Mouse (Mus musculus) left cerebral cortex, postnatal 4 days (tissue): ENCODE results near the gene Dll4. TPM values are rescaled to one million over a fixed set of nuclear protein-coding genes. Genes with fewer than 3 reads are reported as not detected.
A peak's percentile ranks its signal among the peaks of the same experiment; 100 is the strongest.

ENCODE experiments used
- DNase-seq: peaks from one replicate; pipeline ENCODE4 v3.0.0-alpha.2; 2022
- intact Hi-C: fragments of 180-260 bp; cut with DNase I; formaldehyde crosslinking; loops from one replicate; pipeline ENCODE4 v1.15.1; 2025
- total RNA-seq, 2 experiments: library from RNA; stranded (reverse); gene quantifications; 2 replicates each; pipeline ENCODE4 v1.2.3; 2021

Gene Dll4
- 1 to 10 TPM; 5.3 to 6.8 TPM for total RNA-seq

DNA sequence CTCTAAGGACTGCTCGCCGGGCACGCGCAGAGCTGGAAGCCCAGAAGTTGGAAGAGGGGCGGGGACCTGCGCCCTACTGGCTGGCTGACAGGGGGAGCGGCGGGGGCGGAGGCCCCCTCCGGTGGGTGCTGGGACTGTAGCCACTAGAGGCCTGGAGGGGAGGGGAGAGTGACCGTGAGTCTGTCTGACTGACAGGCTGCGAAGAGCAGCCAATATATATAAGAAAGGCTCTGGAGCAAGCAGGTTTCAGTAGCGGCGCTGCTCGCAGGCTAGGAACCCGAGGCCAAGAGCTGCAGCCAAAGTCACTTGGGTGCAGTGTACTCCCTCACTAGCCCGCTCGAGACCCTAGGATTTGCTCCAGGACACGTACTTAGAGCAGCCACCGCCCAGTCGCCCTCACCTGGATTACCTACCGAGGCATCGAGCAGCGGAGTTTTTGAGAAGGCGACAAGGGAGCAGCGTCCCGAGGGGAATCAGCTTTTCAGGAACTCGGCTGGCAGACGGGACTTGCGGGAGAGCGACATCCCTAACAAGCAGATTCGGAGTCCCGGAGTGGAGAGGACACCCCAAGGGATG, at the start of gene Dll4:
TSS of gene Dll4 (plus strand) at position 217 of the 576 bp plus-strand sequence.
- DNase-seq, result no peak
- intact Hi-C loops, result no loop called here

DNA sequence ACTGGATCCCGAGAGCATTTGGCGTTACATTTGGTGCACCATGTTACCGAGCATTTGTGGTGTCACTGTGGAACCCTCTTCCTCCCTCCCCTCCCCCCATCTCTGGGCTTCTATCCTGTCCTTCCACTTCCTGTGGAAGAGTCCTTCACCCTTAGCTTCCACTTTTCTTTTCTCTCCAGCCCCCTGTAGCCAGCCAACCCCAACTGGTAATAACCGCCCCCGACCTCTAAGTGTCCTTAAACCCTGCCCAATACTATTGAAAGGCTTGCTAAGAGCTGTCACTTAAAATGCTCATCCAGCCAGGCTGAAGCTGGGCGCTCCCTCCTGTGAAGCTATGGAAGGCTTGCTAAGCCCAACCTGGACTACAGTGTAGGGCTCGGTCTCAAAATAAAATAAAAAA, 48.7 kb upstream of the Dll4 start:
- intact Hi-C loops, result no loop called here
- no peak for DNase-seq

DNA sequence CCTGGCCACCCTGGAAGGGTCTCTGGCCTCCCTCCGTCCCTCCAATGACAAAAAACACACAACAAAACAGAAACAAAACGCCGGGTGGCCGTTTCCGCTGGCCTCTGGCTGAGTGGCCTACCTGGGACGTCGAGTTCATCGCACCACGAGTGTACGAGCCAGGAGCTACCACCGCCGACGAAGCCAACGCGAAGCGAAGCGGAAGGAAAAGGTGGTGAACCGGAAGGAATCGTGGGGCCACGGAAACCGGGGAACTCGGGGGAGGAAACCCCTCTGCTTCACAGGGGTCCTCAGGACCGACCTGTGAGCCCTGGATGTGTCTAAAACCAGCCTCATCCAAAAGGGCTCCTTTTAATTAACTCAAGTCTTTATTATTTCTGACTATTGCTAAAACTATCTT, 47.8 kb upstream of the Dll4 start:
- DNase-seq, result no peak
- intact Hi-C loops, result no loop called here

DNA sequence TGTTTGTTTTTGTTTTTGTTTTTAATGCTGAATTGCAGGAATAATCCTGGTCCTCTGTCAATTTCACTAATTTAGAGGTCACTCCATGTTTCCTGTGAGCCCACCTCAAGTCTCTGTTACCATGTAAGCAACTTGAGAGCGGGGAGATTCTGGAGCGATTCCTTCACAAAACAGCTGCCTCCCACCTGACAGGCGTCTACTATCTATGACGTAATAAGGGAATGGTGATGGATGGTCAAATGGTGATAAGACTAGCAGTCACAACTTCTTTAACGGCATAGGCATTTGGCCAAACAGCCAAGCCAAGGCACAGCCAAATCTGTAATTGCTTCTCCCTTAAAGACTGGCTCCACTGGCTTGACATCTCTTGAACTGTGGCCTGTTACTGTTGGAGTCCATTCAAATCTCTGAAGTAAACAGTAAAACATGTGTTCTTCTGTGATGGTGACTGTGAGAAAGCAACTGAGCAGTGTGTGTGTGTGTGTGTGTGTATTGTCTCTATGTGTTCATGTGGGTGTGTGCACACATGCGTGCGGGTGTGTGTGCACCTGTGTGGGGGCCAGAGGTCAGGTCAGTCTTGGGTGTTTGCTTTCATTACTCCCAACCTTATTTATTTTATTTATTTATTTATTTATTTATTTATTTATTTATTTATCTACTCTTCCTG, 43.6 kb upstream of the Dll4 start:
- intact Hi-C loops, result loop anchor here (10.0 kb wide), 1 partner anchor 247 kb away; the partner anchor contains the start of gene Rpusd2
- no peak for DNase-seq

DNA sequence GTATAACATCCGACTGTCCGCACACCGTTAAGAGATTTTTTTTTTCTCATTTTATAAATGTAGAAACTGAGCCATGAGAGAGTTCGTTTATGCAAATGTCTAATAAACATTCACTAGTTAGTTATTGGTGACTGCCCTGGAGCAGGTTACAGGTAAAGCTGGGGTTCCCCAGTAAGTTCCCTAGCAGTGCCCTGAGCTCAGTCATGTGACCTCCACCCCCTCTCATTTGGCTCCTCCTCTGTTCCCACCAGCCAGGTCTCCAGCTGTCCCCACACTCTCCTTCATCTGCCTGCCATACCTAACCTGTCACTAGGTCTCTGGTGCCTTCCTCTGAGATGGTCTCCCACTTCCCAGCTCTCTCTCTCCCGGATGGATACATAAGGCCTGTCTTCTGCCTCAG, 38.2 kb upstream of the Dll4 start:
- no peak for DNase-seq
- intact Hi-C loops, result loop anchor here (10.0 kb wide), 1 partner anchor 253 kb away; the partner anchor contains the start of gene Rpusd2

DNA sequence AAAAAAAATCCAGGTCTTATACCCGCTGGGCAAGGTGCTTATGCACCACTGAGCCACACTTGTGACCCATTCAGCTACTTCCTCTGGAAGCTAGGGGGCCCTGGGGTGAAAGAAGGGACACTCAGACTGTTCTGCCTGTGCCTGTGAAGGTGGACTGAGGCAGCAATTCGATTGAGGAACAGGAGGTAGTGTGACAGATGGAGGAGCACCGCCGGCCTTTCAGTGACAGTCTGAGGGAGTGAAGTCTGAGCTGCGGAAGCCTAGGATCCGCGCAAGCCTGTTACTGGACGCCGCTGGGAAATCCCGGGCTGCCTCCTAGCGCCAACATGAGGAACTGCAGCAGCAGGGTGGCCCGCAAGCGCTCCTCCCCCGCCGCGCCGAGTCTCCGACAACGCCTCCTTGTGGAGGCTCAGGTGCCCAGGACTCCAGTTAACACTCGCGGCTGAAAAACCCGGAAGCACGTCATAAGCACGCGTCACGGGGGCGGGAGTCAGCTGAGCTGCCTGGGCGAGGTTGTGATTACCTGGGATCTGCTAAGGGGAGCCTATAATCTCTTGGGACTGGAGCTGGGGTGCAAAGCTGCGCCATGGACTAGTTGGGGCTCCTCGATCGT, 37.2 kb upstream of the Dll4 start, which contains the start of gene Vps18:
TSS of gene Vps18 (plus strand) at position 471 of the 613 bp plus-strand sequence.
- intact Hi-C loops, result loop anchor here (10.0 kb wide), 1 partner anchor 254 kb away; the partner anchor contains the start of gene Rpusd2
- DNase-seq, result peak; percentile 98

DNA sequence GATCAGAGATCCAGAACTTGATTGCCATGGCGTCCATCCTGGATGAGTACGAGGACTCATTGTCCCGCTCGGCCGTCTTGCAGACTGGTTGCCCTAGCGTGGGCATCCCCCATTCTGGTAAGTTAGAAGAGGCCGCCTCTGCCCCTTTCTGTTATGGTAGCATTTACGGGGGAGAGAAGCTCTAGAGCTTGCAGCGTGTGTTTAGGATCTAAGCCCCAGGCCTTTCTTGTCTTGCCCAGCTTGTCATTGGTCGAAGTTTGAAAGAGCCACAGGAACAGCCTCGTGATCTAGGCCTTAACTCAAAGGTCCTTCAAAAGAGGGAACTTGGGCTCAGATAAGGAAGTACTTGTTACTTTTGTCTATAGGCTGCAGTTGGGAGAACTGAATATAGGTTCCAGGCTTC, 36.6 kb upstream of the Dll4 start:
- no peak for DNase-seq
- intact Hi-C loops, result loop anchor here (10.0 kb wide), 1 partner anchor 254 kb away; the partner anchor contains the start of gene Rpusd2

DNA sequence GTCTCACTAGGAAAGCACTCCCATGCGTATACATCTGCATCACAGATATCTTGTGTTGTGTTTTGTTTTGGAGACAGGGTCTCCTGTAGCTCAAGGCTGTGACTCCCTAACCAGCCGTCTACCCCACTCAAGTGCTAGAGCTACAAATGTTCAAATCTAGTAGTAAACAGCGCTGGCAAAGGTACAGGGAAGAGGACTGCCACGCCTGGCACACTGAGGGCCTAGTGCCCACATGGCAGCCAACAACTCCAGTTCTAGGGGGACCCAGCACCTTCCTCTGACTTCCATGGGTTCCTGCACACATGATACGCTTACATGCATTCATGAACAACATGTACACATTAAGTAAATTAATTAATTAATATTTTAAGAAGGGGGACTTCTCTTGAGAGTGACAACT, 33.3 kb upstream of the Dll4 start:
- intact Hi-C loops, result loop anchor here (10.0 kb wide), 1 partner anchor 123 kb away; no protein-coding TSS in a partner anchor
- DNase-seq, result no peak

DNA sequence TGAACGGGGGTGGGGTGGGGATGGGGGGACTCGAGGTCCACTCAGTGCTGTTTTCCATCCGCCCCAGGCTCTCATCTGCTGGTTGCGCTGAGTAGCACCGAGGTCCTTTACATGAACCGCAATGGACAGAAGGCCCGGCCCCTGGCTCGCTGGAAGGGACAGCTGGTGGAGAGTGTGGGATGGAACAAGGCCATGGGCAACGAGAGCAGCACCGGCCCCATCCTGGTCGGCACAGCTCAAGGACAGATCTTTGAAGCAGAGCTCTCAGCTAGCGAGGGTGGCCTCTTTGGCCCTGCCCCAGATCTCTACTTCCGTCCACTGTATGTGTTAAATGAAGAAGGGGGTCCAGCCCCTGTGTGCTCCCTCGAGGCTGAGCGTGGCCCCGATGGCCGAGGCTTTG, 32.7 kb upstream of the Dll4 start:
- no peak for DNase-seq
- intact Hi-C loops, result loop anchor here (10.0 kb wide), 1 partner anchor 122 kb away; no protein-coding TSS in a partner anchor

DNA sequence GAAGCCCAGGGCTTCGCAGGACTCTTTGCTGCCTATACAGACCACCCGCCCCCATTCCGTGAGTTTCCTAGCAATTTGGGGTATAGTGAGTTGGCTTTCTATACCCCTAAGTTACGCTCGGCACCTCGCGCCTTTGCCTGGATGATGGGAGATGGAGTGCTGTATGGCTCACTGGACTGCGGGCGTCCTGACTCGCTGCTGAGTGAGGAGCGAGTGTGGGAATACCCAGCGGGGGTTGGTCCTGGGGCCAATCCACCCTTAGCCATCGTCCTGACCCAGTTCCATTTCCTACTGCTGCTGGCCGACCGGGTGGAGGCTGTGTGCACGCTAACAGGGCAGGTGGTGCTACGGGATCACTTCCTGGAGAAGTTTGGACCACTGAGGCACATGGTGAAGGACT, 32.3 kb upstream of the Dll4 start:
- DNase-seq, result no peak
- intact Hi-C loops, result loop anchor here (10.0 kb wide), 1 partner anchor 121 kb away; no protein-coding TSS in a partner anchor

DNA sequence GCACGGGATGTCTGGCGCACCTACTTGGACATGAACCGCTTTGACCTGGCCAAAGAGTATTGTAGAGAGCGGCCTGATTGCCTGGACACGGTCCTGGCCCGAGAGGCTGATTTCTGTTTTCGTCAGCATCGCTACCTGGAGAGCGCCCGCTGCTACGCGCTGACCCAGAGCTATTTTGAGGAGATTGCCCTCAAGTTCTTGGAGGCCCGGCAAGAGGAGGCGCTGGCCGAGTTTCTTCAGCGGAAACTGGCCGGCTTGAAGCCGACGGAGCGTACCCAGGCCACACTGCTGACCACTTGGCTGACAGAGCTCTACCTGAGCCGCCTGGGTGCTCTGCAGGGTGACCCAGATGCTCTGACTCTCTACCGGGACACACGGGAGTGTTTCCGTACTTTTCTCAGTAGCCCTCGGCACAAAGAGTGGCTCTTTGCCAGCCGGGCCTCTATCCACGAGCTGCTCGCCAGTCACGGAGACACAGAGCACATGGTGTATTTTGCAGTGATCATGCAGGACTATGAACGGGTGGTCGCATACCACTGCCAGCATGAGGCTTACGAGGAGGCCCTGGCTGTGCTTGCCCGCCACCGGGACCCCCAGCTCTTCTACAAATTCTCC, 31.7 kb upstream of the Dll4 start:
- no peak for DNase-seq

DNA sequence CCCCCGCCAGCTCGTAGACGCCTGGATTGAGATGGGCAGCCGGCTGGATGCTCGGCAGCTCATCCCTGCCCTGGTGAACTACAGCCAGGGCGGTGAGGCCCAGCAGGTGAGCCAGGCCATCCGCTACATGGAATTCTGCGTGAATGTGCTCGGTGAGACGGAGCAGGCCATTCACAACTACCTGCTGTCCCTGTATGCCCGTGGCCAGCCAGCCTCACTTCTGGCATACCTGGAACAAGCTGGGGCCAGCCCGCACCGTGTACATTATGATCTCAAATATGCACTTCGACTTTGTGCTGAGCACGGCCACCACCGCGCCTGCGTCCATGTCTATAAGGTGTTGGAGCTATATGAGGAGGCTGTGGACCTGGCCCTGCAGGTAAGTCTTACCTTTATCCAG, 31.2 kb upstream of the Dll4 start:
- DNase-seq, result no peak
- intact Hi-C loops, result loop anchor here (10.0 kb wide), 1 partner anchor 120 kb away; no protein-coding TSS in a partner anchor

More for the DNA sequence above, 31.7 kb upstream of the Dll4 start:
- intact Hi-C loops, result loop anchor here (10.0 kb wide), 1 partner anchor 121 kb away; no protein-coding TSS in a partner anchor

DNA sequence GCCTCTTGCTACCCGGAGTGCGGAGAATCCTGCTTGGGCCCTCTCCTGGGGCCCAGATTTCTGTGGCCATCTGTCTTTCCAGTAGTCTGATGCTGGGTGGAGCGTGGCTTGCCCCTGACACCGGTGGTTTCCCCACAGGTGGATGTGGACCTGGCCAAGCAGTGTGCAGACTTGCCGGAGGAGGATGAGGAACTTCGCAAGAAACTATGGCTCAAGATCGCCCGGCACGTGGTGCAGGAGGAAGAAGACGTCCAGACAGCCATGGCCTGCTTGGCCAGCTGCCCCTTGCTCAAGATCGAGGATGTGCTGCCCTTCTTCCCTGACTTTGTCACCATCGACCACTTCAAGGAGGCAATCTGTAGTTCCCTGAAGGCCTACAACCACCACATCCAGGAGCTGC, 28.8 kb upstream of the Dll4 start:
- intact Hi-C loops, result loop anchor here (10.0 kb wide), 1 partner anchor 118 kb away; no protein-coding TSS in a partner anchor
- no peak for DNase-seq

DNA sequence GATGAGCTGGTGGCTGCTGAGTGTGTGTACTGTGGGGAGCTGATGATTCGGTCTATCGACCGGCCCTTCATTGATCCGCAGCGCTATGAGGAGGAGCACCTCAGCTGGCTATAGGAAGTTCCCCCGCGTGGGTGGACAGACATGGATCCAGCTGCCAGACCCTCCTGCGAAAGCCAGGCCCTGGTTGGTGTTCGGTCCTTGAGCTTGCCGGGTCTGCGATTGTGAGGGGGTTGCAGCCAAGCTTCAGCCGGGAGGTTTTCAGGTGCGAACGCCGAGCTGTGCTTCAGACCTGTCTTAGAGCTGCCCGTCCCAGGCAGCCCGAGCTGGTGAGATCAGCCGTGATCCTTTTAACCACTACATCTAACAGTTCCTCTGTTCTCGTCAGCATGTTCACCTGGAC, 28.1 kb upstream of the Dll4 start:
- intact Hi-C loops, result loop anchor here (10.0 kb wide), 1 partner anchor 117 kb away; no protein-coding TSS in a partner anchor
- no peak for DNase-seq

DNA sequence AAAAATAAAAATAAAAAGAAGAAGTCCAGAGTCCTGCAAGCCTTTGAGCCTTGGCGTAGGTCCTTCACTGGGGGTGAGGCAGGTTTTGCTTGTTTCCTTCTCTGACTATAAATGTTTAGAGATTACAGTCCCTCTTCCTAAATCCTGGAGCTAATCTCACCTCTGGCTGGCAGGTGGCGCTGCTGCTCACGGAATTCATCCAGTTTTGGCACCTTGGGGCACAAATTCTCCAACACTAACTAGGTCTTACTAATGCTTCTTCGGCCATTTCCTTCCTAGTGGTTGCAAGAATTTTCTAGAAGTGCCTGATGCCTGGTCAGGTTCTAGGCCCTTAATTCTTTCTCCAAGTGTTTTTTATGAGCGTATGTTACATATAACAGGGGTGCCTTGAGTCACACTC, 27.3 kb upstream of the Dll4 start:
- intact Hi-C loops, result loop anchor here (10.0 kb wide), 1 partner anchor 116 kb away; no protein-coding TSS in a partner anchor

DNA sequence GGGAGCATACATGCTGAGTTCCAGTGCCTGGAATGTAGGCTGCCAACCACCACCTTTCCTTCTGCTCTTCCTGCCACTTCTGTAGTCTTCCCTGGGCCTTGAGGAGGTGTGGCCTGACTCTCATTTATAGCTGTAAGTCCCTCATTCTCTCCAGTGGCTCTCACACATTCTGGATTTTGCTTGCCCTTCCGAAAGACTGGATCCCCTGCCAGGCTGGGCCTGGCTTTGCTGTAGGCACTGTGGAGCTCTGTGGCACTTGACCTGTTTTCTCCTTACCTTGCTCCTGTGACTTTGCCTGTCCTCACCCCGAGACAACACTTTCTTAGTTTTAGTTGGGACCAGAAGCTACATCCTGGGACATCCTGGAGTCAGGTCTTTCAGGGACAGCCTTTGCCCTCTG, 26.7 kb upstream of the Dll4 start:
- no peak for DNase-seq
- intact Hi-C loops, result loop anchor here (10.0 kb wide), 1 partner anchor 116 kb away; no protein-coding TSS in a partner anchor

More for the DNA sequence above, 27.3 kb upstream of the Dll4 start:
- DNase-seq, result peak; percentile 67

DNA sequence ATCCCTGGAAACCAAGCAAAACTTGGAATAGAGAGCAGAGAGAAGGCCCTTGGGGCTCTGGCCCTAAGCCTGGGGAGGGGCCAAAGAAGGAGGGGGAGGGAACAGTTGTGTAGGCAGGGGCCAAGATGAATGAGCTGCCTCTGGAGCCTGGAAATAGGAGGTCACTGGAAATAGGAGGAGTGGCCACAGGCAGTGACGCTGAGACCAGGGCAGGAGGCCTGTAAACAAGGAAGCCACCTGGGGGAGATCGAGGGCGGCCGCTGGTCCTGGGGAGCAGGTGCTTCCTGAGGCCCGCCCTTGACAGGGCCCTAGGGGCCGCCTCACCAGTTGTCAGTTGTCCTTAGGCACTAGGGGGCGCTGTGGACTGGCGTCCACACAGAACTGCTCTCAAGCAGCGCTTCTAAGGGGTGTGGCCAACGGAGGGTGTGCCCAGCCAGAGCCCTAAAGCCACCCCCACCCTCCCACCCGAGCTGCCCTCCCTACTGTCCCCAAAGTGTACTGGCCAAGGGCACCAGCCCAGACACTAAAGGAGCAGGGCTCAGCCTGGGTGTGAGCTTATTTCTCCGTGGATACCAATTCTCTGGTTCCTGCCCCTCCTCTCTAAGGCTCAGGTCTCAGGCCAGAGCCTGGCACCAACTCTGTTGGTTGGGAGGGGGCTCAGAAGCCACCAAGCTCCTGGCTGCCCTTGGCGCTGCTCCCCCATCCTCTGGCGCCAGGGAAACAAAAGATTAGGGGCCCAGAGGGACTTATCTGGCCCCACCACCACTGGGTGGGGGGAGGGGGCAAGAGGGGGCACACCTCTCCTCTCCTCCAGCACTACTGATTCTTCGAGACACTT, 25.4 kb upstream of the Dll4 start:
- intact Hi-C loops, result loop anchor here (10.0 kb wide), 1 partner anchor 115 kb away; no protein-coding TSS in a partner anchor
- peak; percentile 86 for DNase-seq

DNA sequence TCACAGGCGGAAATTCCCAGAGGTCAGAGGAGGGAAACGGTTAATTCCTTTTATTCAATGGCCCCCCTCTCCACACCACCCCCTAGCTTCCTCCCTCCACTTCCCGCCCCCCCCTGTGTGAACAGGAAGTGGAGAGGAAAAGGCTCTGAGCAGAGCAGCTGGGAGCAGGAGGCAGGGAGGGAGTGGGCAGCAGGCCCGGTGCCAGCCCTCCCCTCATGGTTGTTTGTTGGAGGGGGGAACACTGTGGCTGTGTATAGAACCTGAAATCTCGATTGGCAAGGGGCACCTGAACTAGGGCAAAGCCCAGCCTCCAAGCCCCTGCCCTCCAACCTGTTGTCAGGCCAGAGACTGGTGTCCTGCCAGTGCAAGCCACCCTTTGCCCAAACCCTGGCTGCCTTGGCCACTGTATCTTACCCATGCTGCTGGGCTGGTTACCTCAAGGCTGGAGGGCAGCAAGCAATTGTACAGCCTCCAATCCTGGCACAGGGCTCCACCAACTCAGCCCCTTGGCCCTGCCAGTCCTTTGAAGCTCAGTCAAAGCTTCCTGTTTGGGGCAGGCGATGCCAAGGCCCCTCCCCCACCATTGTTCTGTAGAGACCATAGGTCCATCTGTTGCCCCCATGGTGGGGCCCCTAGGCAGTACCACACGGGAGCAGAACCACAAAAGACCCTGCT, 24.6 kb upstream of the Dll4 start:
- DNase-seq, result peak; percentile 78
- intact Hi-C loops, result no loop called here

DNA sequence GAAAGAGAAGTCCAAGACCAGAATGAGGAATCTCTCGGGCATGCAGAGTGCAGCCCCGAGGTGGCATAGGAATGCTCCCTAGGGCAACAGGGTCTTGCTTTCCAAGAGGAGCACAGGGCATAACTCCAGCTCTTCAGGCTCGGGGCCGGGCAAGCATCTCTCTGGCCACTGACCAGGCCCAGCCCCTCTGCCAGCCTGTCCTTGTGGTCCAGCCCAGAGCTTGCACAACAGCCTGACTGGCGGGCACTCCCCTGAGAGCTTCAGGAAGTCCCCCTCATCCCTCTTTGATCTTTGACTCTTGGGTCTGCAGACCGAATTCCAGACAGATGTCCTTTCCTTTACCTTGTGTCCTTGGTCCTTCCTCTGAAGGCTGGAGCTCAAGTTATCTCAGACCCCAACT, 22.7 kb upstream of the Dll4 start:
- intact Hi-C loops, result no loop called here
- no peak for DNase-seq
